Mouse (Mus musculus): Measurements from ENCODE around the gene Smad5.

Gene Smad5

DNA sequence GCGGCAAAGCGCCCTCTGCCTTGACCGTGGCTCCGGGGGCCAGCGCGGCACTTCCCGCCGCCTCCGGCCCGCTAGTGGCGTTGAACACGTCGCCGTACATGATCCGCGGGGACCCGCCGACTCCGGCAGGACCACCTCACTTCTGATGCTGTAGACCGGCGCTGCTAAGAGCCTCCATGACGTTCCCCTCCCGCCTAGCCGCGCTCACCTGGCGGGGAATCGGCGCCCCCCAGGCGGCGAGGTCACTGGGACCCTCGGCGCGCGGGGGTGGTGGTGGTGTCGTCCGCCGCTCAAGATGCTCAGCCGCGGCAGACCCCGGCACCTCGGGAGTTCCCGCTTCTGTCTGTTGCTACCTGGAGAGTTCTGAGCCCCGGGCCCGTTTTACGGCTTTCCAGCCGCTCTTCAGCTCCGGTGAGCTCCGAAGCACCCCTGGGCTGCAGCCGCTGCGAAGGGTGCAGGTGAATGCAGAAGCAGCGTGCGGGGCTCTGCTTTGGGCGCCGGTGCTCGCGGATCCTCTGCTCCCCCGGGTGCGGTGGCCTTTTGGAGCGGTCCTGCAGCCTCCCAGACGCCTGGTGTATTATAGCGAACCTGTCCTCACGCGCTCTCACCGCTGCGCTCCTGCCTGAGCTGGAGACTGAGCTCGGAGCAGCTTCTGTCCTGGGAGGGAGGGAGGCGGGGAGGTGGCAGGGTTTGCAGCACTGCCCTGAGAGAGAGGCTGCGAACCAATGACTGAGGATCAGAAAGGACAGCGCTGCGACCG lies 50.6 kb downstream of the Smad5 start, which contains the start of gene Gm45623:
TSS of gene Gm45623 (minus strand) at position 636 of the 760 bp plus-strand sequence.
- peak; percentile 55 for DNase-seq (ENCODE audit: low spot score)

DNA sequence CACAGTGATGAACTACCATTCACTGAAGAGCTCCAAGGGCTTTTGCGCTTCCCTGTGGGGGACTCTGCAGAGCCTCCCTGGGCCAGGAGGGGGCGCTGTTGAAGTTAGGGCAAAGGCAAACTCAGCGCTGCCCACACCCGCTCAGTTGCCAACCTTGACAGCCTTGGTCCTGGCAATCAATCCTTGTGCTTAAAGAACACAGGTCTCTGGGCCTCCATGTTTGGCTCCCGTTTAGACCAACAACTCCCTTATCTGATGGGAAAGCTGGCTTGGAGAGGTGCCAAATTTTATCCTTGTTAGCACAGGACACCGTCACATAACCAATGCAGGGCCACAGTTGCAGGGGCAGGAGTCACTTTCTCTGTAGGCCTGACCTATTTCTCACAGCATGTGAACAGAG lies 53.1 kb downstream of the Smad5 start:
- DNase-seq (ENCODE audit: low spot score): no peak

DNA sequence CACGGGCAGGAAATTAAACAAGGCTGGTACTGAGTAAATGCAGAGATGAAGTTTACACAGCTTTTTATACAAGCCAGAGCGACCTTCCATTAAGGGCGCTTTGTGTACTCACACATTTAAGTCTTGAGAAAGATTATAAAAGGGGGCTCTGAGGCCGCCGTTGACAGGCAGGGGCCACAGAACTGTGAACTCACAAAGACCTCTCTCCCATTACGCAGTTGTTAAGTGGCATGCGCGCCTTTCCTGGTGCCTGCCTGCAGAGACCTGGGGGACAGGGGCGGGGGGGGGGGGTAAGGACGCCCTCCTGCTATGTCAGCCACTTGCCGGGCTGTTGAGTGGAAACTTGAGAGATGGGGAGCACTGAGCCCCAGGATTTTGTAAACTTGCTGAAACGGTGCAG lies 54.4 kb downstream of the Smad5 start:
- DNase-seq (ENCODE audit: low spot score): no peak

DNA sequence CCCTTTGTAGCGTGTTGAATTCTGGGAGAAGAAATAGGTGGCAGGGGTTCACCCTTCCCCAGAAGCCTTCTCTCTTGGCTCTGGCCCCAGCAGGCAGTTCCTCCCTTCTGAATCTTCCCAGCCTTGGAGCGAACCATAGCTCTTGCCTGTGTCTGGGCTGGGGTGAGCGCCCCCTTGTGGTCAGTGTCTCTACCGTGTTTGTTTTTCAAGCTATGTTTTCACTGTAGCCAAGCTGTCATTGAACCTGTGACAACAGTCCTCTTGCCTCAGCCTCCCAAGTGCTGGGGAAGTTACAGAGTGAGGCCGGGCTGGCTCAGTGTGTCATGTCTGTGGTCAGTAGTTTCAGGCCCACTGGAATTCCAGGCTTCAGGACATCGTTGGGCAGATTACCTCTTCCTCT lies 55.7 kb downstream of the Smad5 start:
- peak; percentile 86 for DNase-seq (ENCODE audit: low spot score)

DNA sequence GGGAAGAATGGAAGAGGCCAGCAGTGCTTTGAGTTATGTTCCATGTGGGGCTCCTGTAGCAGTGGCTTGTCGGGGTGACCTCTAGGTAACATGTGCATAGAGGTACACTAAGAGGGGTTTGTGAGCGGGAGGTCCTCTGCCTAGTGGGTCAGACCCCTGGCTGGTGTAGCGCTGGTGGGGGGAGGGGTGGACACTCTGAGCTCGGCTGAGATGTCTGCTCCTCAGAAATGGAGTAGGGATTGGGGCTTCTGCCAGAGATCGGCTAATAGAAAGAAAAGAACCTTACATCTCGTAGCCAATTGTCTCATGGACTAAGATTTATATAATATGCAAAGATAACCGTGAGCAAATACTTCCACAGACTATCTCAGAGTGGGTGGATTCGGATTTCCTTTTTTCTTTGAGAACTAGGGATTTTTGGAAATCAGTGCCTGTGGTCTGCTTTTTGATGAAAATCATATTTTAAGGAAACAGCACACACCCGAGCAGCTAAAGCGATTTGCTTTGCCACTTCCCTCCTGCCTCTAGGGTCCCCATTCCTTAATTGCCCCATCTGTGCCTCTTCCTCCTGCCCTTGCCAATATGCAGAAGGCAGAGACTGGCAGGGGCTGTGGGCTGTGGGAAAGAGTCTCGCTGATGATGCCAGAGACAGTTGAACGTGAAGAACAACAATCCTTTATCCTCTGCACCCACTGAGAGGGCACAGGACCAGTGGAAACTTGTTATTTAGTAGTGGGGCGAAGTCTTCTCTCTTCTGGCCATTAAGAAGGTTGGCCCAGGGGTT lies 59.8 kb downstream of the Smad5 start:
- no peak for DNase-seq (ENCODE audit: low spot score)

DNA sequence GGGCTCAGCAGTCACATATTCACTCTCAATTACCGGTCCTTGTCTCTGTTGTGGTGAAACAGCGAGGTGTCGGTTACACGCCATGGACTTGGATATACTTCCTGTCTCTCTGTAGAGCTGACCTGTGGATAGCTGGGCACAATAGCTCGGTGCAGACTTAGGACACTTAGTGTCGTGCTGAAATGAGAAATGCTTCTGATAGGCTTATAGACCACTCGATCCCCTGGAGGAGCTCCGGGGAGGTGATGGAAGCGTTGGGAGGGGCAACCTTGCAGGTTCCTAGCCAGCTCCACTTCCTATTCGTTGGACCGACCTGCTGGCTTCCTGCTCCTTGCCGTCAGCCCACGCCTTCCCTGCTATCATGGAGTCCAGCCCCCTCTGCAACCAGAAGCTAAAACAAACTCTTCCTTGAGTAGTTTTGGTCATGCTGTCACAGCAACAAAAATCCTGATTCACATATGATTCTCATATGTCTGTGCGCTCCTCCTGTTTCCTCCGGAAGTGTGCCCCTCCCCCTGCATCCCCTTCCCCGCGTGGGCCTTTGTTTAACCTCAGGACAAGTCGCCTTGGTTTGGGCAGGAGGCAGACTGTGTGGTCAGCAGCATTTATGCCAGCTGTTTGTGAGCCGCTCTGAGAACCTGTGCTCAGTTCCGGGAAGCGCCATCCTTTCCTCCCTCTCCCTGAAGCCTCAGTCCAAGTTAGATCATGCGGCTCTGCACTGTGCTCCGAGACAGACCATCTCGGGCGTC lies 62.6 kb downstream of the Smad5 start:
- DNase-seq (ENCODE audit: low spot score): no peak

DNA sequence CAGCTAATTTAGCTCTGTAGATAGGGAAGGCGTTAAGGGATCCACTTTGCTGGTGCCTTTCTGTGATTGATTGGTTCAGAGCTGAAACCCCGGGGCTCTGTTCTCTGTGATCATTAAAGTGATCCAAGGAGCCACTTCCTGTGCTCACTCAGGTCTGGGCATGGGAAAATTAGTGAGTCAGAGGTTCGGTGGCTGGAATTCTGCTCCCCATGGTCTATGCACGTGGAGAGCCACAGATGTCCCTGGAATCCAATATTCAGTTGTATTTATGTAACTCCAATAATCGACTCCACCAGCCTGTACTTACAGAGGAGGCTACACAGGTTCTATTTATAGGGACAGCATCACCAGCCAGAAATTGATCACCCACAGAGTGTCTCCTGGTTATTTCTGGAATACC lies 63.4 kb downstream of the Smad5 start:
- DNase-seq (ENCODE audit: low spot score): no peak

DNA sequence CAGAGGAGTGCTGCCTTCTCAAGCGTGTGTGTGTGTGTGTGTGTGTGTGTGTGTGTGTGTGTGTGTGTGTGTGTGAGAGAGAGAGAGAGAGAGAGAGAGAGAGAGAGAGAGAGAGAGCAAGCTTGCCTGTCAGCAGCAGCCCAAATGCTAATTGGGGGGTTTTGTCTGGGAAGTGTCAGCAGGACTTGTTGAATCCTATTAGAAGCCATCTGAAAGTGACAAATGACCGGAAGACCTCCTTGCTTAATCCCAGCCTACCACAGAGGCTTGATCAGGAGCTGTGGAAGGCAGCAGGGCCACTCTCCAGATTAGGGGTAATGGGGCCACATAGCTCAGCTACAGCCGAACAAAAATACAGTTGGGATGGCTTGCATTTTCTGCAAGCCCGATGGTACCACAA lies 66.6 kb downstream of the Smad5 start:
- peak; percentile 41 for DNase-seq (ENCODE audit: low spot score)

DNA sequence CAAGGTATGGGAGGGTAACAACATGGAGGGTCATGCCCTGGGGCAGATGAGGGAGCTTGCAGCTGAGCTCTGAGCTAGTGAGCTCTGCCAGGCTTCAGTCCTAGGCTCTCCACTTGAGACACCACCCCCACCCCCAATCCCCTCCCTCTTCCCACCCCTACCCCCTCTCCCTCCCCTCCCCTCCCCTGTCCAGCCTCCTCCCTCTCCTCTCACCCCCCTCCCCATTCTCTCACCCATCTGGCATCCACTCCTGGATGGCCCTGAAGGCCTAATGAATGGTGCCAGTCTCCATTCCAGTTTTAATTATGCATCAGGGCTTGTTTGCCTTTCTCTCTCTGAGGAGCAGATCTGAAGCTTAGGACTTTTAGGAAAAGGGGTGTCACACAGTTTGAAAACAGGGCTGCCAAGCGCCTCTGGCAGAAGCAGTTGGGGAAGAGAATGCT lies 67.3 kb downstream of the Smad5 start:
- DNase-seq (ENCODE audit: low spot score): no peak

DNA sequence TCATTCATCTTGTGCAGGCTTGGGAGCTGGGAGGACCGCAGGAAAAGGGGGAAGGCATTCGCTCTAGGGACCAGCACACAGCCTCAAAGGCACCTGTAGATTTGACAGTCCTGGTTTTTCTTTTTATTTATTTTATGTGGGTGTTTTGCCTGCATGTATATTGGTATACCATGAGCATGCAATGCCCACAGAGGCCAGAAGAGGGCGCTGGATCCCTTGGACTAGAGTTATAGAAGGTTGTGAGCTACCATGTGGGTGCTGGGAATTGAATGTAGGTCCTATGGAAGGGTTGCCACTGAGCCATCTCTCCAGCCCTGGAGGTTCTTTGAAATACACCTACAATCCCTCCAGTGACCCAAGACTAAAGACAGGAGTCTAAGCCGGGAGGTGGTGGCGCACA lies 68.0 kb downstream of the Smad5 start:
- DNase-seq (ENCODE audit: low spot score): no peak

DNA sequence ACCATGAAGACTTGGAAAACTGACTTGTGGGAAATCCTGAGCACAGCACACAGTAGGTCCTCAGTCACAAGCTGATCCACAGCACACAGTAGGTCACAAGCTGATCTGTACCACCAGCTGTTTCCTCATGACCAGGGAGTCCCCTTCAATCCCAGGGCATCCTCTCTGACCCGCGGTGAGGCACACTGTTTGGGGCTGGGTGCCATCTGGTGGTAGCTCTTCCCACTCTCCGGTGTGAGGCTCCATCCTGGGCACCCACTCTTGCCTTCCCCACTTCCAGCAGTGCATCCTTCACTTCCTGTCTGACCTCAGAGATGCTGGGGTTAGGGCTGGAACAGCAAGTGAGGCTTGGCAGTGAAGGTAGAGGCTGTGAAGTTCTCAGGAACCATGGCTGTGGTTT lies 69.8 kb downstream of the Smad5 start:
- DNase-seq (ENCODE audit: low spot score): peak; percentile 26

DNA sequence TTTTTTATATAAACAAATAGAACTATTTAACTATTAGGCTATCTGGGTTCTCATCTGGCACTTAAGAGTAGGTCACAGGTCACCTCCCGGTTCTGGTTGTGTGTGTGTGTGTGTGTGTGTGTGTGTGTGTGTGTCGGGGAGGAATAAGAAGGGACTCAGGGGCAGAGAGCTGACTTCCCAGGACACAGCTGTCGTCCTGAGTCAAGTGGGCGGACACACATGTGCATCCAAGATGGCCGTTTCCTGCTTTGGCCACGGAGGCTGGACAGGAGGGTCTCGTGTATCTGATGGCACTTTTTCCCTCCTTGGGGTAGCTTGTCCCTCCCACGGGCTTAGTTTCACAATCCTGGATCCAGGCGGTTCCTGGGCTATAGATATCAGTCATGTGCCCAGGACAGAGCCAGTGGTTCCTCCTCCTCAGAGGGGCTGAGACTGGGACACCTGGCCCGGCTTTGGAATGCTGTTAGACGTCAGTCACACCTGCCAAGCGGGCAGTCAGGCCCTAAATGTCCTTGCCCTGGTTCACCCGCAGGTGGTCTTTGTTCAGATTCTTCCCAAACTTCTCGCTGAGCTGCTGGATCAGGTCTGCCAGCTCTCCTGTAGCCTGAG lies 70.6 kb downstream of the Smad5 start:
- DNase-seq (ENCODE audit: low spot score): peak; percentile 34

DNA sequence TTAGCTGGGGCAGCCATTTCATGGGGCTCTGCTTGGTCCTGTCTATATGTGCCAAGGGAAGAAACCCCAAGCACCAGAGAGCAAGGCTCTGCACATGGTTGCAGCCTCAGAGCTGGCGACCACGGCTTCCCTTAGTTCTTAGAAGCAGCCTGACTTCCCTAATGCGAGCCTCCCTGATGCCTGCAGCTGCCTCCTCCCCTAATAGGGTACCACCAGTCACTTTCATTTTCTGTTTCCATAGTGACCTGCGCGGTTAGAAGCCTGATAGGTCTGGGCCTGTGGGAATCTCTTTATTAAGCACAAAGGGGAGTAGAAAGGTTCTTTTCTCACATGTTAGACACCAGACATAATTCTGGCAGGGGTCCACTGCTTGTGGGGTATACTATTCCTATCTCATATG lies 71.5 kb downstream of the Smad5 start:
- peak; percentile 25 for DNase-seq (ENCODE audit: low spot score)

DNA sequence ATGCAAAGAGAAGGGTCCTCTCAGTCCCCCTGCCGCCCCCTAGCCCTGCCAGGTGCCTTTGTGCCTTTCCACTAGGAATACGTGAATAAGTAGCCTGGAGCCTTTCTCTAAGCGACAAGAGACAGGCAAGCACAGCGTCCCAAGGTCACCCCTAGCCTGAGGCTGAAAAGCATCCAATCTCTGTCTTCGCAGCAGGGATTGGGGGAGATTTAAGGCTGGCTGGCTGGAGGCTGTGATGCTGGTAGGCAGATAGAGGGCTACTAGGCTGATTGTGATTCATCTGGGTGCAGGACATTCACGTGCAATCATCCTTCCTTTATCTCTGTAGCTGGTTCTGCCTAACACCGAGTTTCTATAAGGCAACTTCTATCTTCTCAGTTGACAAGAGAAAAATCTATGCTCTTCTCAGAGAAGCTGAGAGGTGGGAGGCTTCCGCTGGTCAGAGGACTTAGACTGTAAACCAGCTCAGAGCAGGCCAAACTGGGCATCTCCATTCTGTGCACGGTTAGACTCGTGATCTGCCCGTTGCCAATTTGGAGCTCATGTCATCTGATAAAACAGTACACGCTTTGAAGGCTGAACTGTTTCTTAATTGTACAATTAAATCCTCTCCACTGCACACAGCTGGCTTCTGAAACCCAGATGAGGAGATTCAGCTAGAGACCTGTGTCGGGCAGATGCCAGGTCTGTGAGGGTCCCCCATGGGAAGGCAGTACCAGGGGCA lies 78.1 kb downstream of the Smad5 start:
- no peak for DNase-seq (ENCODE audit: low spot score)

DNA sequence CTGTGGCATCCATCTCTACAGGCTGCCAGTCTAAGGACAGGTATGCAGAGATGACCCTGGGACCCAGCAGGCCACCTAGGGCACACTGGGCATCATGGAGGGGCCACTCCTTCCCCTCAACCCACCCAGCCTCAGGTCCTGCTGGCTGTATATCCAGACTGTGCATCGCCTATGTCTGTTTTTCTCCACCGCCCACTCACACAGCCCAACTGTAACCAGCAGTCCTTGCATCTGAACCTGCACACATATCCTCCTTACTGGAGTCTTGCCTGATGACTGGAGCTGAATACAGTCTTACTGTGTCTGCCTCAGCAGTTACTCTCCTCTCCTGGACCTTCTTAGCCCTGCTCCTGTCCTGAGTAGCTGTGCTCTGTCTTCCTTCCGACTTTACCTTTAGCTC lies 78.9 kb downstream of the Smad5 start:
- DNase-seq (ENCODE audit: low spot score): no peak

DNA sequence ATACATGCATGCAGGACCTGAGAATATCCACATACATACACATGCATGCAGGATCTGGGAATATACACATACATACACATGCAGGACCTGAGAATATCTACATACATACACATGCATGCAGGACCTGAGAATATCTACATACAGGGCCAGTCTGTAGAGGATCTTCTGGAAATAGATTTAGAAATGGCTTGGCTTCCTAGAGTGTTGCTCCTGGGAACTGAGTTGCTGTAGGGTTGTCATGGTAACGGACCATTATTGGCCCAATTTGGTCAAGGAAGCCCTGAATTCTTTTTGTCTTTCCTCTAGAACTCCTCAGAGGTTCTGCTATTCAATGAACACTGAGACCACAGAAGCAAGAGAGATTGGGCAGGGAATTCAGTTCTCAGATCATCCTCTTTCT lies 79.8 kb downstream of the Smad5 start:
- no peak for DNase-seq (ENCODE audit: low spot score)

DNA sequence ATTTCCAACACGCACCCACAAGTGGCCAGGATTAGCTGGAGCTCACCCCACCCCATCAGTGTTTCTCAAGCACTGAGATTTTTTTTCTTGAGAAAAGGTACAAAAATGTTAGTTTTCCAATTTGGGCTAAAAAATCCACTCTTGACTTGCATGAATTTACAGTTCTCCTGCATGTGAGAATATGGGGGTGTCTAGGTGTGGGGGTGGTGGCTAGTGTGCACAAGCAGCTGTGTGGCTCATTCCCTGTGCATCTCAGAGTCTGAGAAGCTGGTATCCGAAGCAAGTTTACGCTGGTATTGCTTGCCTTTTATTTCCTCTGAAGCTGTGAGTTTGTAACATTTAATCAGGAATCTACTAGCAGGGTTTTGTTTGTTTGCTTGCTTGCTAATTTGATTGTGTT lies 87.9 kb downstream of the Smad5 start:
- no peak for DNase-seq (ENCODE audit: low spot score)

Measured in embryo, embryonic 10 days (tissue).